Mouse (Mus musculus) brain, embryonic 18.5 days (tissue): ENCODE data around the gene Nup188.

ENCODE experiments used
- DNase-seq: peaks from one replicate; pipeline ENCODE4 v3.0.0-alpha.2; 2012; ENCODE audit warnings: low read depth, low spot score

Gene Nup188

GRCm38 (mm10) chr2:30256616-30257350, 29.4 kb upstream of the Nup188 start:
- DNase-seq = no peak

DNA sequence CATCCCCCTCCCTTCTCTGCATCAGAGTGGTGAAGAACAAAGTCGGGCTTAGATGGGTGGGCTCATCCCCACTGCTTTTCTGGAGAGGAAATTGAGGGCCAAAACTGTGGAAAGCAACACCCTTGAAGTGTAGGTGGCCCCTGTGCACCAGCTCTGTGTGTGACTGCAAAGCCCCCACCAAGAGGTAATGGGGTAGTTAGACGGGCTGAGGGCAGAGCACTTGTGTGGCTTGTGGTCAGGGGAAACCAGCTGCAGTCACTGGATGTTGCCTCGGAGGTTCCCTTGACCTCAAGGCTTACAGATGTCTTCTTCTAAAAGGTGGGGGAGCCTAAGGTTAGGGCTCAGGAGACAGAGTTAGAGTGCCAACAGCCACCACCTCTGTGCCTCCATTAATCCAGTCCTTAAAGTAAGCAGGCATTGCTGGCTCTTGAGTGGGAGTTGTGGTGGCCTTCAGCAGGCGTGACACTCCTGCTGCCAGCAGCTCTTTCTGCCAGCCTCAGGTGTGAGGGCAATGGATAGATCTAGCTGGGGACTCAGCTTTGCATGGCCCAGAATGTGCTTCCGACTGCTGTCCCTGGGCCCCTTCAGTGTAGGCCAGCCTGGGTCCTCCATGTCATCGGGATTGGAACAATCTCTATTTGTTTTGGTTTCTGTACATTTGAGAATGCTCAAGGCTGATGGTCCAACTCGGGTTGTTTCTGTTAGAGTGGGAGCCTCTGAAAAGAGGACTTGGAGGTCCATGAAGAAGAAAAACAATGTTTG, 28.3 kb upstream of the Nup188 start:
- DNase-seq = no peak

- DNase-seq = no peak
These were observed 27.6 kb upstream of the Nup188 start for GRCm38 (mm10) chr2:30258600-30258999.

GRCm38 (mm10) chr2:30259131-30260064, 26.8 kb upstream of the Nup188 start:
- no peak for DNase-seq

DNA sequence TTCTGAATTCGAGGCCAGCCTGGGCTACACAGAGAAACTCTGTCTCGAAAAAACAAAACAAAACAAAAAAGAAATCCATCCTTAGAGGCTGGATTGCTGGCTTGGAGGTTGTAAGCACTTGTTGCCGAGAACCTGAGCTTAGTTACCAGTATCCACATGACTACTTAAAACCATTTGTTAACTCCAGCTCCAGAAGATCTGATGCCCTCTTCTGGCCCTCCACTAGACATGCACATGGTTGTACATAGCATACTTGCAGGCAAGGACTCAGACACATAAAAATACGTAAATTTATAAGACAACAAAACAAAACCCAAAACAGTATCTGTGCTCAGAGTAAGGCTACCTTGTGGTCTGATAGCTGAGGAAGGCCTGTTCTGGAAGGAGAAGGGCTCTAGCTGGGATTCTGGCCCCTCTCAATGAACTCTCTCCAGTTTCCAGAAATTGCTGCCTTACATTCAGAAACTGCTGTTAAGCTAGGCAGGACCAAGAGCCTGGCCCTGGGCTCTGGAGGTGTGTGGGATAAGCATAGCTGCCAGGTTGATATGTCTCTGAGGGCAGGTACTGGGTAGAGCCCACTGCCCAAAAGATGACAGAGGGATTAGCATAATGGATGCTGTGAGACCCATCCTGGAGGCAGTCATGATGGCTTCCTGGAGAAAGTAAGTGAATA, 25.0 kb upstream of the Nup188 start:
- DNase-seq = no peak

GRCm38 (mm10) chr2:30261921-30262839, 24.0 kb upstream of the Nup188 start:
- DNase-seq = no peak

DNA sequence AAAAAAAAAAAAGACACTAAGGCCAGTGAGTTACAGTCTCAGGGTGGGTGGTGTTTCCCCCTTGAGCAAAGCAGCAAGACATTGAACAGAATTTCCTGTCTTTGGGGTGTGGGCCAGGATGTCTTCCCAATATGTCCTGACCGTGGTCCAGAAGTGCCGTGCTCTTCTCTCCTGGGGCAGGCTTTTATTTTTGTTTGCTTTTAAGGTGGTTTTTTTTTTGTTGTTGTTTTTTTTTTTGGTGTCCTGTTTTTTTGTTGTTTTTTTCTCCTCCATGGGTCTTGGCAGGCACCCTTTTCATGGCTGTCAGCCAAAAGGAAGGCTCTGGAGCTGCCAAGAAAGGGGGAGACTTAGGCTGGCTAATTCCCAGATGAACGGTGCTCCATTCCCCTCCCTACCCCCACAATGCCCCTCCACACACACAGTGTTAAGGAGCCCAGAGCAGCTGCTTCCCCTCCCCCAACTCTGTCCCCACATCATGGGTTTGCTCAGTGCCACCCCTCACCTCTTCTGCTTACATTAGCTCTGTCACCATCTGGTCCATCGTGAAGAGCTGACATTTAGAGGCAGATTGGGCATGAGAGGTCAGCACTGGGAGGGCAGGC, 23.3 kb upstream of the Nup188 start:
- no peak for DNase-seq

DNA sequence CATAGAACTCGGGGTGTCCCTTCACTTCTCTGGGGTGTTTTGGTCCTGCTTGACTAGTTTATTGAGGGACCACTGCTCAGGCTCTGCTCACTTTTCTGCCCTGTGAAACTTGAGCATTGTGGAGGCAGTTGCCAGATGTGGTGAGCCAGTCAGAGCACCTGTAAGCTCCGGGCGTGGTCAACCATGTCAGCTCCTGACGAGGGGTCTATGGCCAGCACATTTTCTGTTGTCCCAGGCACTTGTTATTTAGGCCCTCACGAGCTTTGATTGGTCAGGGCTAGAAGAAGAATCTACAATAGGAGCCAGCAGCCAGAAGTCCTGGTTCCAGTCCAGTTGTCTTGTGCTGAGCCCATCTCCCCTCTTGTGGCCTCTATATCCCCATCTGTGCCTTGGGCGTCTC, 22.4 kb upstream of the Nup188 start:
- no peak for DNase-seq

DNA sequence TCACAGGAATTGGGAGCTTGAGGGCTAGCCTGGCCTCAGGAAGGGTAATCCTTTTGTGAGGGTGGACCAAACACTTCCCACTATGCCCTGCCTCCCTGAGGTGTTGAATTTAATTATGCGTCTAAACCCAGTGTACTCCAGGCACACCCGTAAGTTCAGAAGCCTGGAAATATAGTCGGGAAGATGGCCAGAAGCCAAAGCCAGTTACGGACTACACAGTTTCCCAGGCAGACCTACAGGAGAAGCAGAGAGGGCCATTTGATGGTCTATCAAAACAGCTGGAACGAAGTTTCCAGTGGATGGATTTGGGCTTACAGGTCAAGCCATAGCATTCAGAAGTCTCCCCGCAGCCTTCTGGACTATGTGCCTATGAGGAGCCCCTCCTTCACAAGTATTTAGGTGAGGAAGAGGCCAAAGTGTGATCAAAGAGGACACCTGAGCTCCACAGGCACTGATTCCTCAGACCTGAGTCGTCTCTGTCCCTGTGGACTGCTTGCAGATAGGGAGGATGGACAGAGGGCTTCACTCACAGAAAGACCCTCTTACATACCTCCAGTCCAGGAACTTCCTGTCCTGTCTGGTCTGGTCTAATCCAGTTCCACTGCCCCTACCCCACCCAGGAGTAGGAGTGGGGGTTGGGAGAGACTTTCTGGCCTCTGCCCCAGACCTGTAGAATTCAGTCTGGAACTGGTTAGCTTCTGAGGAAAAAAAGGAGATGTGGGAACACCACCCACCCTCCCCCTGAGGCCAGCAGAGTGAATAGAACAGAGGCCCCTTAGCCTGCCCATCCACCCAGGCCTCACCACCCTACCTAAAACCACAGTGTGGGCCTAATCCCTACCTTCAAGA, 21.3 kb upstream of the Nup188 start:
- DNase-seq = no peak

GRCm38 (mm10) chr2:30265767-30266253, 20.4 kb upstream of the Nup188 start, which contains the start of gene Phyhd1:
Gene Phyhd1 (plus strand): TSS chr2:30266203.
- DNase-seq = no peak

DNA sequence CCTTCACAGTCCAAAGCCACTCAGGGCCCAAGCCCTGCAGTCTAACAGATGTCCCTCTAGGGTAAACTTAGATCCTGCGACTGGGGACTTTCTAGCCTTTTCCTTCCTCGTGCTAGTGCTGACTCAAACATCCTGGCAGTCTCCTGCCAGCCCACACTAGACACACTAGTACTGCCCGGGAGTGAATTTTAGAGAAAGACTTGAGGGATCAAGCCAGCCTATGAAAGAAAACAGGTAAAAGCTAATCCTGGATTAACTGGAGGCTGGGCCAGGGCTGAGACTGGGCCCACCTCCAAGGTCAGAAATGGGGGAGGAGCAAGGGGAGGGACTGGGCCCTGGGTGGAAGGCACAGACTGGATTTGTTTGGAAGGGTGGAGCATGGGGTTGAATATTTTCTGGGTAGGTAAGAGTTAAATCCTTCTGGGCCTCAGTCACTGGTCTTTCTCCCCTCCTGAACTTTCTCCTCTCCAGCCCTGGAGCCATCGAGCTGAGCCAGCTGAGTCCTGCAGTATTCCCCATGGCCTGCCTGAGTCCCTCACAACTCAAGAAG, 19.7 kb upstream of the Nup188 start:
- no peak for DNase-seq

- DNase-seq = no peak
These were observed 18.7 kb upstream of the Nup188 start for GRCm38 (mm10) chr2:30267466-30267865.

DNA sequence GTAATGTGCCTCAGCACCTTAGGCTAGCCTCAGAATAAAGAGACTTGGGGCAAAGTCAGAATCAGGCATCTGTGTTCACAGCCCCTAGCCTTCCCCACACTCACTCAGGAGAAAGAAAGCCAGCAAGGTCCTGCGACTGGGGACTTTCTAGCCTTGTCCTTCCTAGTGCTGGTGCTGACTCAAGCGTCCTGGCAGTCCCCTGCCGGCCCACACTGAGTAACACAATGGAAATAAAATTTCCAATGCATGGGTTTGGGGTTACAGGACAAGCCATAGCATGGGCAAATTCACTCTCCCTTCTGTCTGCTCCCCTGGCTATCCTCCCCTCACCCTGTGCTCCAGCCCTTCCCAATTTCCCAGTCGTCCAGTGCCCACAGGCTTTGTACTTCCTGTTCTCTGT, 17.8 kb upstream of the Nup188 start:
- no peak for DNase-seq

- DNase-seq = no peak
These were observed 16.8 kb upstream of the Nup188 start for GRCm38 (mm10) chr2:30269241-30269990.

DNA sequence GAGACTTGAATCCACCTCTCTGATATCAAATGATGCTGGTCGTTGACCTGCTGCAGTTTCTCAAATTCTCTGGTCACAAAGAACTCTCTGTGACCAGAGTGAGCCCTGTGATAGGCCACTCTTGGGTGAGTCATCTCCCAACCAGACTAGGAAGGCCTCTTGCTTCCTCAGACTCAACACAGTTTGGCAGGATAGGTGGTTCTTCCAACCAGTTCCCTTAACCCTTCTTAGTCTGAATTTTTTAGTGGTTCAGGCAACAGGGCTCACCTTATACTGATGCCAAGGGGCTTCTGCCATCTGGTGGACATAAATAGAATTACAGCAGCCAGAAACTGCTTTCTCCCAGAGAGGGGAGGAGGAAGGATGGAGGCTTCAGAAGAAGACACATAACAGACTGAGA, 16.1 kb upstream of the Nup188 start:
- DNase-seq = no peak

DNA sequence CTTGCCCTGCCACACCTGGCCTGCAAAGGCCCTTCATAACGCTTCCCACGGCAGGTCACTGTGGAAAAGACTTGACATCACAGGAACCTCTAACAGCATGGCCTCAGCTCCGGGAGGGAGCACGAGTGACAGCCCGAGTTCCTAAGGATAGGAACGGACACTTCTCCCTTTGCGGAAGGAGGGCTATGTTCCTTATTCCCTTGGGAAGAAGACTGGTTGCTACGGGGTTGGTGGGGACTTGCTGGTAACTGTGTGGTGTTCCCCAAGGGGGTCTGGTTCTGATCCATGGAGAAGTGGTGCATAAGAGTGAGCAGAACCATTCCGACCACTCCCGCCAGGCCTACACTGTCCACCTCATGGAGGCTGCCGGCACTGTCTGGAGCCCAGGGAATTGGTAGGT, 5.5 kb upstream of the Nup188 start, which contains the start of gene Gm28038:
Gm28038 (plus strand) TSS at position 301 of the 400 bp plus-strand sequence.
- DNase-seq = no peak

DNA sequence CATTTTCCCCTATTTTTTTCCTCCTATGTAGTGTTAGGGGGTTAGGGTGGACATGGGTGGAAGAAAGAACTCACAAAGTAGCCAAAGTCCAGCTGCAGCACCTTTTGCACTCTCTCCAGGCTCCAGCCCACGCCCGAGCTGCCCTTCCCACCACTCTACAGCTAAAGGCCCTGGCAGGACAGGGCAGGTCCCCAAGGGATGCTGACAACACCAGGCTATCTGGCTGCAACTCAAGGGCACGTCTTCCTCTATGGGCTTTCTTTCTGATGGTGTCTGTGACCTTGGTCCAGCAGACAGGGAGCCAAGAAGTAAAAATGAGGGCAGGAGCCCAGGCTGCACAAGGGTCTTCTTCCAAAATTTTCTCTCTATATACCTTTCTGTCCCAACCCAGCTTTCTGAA, 4.5 kb upstream of the Nup188 start:
- DNase-seq = no peak

GRCm38 (mm10) chr2:30283193-30283592, 3.0 kb upstream of the Nup188 start:
- DNase-seq = no peak
